Mouse (Mus musculus) hematopoietic stem cell, adult 5-6 weeks (primary cell): ENCODE measurements at regions not wholly inside any gene's neighbourhood (a gene's known extent, or its start where the extent isn't known, plus 50 kb on each side); places are given as distances from the start of the nearest gene placed in this dataset.
A peak's percentile ranks its signal among the peaks of the same experiment; 100 is the strongest.

Source experiments
- ATAC-seq, 2 experiments: fragments of 125-278 bp in 1 of 2; replicated peaks in 1 of 2; 2 replicates each; pipeline ENCODE4 v1.8.0; 2016 to 2017; ENCODE audit warnings: inconsistent platforms in 2 of 2, mild to moderate bottlenecking in 2 of 2, moderate number of reproducible peaks in 2 of 2, low read depth in 1 of 2, moderate TSS enrichment in 1 of 2; ENCODE audit not compliant: low FRiP score in 2 of 2, poor library complexity in 2 of 2, severe bottlenecking in 2 of 2, insufficient read depth in 1 of 2, low TSS enrichment in 1 of 2

DNA sequence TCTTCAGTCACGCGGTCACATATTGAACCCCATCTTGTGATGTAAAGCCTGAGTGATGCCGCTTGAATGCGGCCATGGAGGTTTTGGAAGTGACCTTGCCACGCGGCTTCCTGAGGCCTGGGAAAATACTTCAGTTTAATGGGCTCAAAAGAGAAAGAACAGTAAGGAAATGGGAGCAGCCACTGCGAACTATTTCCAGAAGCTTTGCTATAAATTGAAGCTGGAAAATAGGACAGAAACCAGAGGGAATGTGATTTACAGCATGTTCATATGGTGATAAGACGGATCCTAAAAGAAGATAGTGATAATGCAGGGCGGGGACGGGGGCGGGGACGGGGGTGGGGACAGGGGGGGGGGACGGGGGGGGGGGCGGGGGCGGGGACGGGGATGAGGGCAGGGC lies 52.7 kb upstream of the Trpc4 start:
- ATAC-seq: no peak

- no peak for ATAC-seq
Observed at GRCm38 (mm10) chr3:54083634-54084033, 72.2 kb upstream of the Trpc4 start.

GRCm38 (mm10) chr3:54076461-54076860 lies 79.4 kb upstream of the Trpc4 start:
- no peak for ATAC-seq

- no peak for ATAC-seq
Observed at GRCm38 (mm10) chr3:54060653-54061052, 95.2 kb upstream of the Trpc4 start.

GRCm38 (mm10) chr3:54054376-54054775 lies 101.5 kb upstream of the Trpc4 start:
- no peak for ATAC-seq

DNA sequence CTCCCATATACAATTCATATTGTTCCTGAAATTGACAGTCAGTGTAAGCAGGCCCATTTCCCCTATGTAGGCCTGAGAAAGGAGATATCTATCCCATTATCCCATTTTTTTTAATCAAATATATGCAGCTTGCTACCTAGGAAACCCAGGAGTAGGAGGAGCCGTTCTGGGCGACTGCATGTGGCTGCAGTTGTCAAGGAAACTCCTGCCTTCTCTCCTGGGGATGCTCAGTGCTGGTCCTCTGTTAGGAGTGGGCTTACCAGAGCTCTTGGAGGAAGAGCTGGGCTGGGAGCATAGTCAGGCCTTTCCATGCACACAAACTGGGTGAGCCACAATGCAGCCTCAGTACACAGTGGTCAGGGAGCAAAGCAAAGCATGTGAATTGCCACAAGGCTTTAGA lies 106.5 kb upstream of the Trpc4 start:
- no peak for ATAC-seq

DNA sequence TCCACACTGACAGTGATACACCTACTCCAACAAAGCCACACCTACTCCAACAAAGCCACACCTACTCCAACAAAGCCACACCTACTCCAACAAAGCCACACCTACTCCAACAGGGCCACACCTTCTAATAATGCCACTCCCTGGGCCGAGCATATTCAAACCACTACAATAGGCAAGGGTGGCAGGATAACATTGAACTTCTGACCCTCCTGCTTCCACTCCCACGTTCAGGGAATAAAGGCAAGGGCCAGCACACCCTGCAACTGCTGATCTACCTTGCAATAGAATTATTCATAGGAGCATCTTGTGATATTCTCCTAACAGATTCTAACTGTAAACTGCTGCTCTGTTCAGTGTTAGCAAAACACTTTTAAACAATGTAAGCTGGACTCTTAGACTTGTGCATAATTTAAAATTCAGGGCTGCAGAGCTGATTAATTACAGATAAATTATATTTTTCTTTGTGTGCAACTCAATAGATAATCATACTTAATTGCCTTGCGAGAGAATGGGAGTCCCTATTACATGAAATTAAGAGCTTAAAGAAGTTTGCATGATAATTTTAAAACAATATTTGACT lies 107.7 kb upstream of the Trpc4 start:
- no peak for ATAC-seq

DNA sequence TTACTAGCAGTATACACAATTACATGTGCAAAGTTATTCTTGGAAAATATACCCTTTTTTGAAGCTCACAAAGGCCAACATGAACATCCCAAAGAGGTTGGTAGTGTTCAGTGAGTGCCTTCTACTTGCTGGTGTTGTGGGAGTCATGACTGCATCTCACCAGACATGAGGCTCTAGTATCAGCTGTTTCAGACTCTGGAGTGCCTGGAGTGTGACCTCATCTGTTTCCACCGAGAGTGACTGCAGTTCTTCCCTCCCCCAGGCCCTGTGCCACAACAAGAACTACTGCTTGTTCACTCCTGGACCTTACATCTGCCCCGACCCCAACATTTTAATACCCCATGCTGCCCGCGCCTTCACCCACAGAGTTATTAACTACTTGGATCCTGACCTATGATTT lies 128.5 kb upstream of the Trpc4 start:
- ATAC-seq: no peak

GRCm38 (mm10) chr3:54020196-54020595 lies 135.6 kb upstream of the Trpc4 start:
- no peak for ATAC-seq

- ATAC-seq: no peak
Observed at GRCm38 (mm10) chr3:54017943-54018649, 137.7 kb upstream of the Trpc4 start.

- ATAC-seq: no peak
Observed at GRCm38 (mm10) chr3:54016877-54017276, 139.0 kb upstream of the Trpc4 start.

GRCm38 (mm10) chr3:54011016-54011415 lies 144.8 kb upstream of the Trpc4 start:
- ATAC-seq: no peak

- no peak for ATAC-seq
Observed at GRCm38 (mm10) chr3:53992993-53993392, 129.4 kb upstream of the Ufm1 start.

GRCm38 (mm10) chr3:53988796-53989195 lies 125.2 kb upstream of the Ufm1 start:
- peak; percentile 42 to 76; a peak in 3 of 4 replicates for ATAC-seq

GRCm38 (mm10) chr3:53988256-53988655 lies 124.6 kb upstream of the Ufm1 start:
- no peak for ATAC-seq

- no peak for ATAC-seq
Observed at GRCm38 (mm10) chr3:53987316-53987715, 123.7 kb upstream of the Ufm1 start.

DNA sequence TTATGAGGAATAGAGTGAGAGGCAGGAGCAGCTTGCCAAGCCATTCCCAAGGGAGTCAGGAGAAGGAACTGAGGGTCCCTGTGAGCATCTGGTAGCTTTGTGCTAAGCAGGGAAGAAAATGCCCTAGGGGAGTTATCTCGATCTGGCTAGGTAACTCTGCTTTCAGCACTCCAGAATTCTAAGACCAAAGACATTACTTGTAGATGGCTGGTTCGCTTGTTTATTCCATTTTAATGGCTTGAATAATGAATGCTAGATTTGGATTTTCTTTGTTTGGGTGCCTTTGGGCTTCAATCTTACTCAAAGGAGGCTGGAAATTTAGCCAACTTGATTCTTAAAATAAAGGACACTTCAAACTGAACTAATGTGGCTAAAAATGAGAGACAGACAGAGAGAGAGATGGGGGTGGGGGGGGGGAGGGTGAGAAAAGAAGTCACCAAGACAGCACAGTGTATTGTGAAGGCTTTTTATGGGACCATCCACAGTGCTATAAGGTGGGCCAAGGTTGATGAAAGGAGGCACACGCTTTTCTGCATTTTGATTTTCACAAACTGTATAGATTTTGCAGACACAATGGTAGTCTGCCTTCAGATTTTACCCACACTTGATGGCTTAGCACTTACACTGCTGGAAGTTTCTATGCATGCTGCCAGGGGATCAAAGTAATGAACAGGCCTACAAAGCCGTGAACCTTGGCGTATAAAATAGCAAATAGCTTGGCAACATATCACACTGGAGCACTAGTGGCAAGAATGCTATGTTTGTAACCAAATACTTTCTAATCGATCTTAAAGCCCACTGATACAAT lies 121.3 kb upstream of the Ufm1 start:
- ATAC-seq: no peak

DNA sequence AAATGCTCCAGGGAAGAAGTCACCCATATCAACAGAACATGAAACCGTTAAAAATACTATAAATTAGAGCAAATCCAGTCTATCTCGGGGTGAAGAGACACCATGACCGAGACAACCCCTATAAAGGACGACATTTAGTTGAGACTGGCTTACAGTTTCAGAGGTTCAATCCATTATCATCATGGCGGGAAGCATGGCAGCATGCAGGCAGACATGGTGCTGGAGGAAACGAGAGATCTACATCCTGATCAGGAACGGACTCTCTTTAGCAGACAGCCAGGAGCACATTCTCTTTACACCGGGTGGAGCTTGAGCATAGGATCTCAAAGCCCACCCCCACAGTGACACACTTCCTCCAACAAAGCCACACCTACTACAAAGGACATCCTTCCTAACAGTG lies 118.7 kb upstream of the Ufm1 start:
- no peak for ATAC-seq
